Mouse (Mus musculus) liver, embryonic 14.5 days (tissue): ENCODE data around the gene Sipa1.

ENCODE experiments used
- CTCF ChIP-seq: IDR thresholded peaks from 2 replicates; pipeline ENCODE4 v1.5.1; 2016; ENCODE audit warnings: antibody characterized with exemption, low read depth, control low read depth
- EP300 ChIP-seq: IDR thresholded peaks from 2 replicates; pipeline ENCODE4 v1.6.1; 2016; ENCODE audit warnings: antibody characterized with exemption, low read depth

DNA sequence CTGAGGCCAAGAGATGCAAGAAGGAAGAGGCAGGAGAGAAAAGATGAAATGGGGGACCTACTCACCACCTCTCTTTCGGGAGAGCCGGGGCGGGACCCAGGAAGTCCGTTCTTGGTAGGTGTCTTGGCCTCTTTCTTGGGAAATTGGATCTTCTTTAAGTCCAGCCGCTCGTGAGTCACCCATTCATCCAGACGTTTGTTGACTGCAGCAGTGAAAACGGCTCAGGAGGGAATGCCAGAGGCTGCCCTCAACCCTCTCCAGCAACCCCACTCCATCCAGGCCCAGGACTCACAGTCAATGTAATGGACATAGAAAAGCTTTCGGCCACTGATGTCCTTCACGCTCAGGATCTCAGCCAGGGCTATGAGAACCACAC, 54.3 kb downstream of the Sipa1 start:
- TF ChIP-seq CTCF (no peak), EP300 (no peak)
